Mouse (Mus musculus) thymus, adult 2 months (tissue): ENCODE data around the gene Bcas3.

Experiments
- CTCF ChIP-seq: fragments of 200-500 bp; IDR thresholded peaks from 2 replicates; pipeline ENCODE4 v1.5.1; 2012; ENCODE audit warnings: mild to moderate bottlenecking, control low read depth, low read length, moderate library complexity, borderline replicate concordance; ENCODE audit not compliant: control insufficient read depth, poor library complexity, insufficient read depth; ENCODE audit errors: extremely low read depth
- POLR2A ChIP-seq: fragments of 200-500 bp; IDR thresholded peaks from 2 replicates; pipeline ENCODE4 v1.6.1; 2012; ENCODE audit warnings: mild to moderate bottlenecking, low read length, control low read depth, moderate library complexity; ENCODE audit not compliant: control insufficient read depth, poor library complexity, insufficient read depth; ENCODE audit errors: extremely low read depth

DNA sequence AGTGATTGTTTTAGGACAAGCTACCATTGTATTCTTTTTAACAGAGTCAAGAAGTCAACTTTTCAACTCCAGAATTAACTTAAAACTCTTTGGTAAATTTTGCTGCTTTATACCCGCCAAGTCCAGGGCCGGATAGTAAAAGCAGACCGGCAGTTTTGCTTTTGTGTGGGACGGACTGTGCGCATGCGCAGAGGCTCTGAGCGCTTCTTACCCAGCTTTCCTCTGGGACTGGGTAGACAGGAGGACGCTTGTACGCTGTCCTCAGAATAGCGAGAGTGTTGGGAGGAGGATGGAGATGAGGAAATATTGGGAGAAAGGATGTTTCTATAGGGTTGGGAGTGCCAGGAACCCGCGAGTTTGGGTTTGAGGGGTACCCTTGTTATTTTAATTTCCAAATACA lies 171.2 kb downstream of the Bcas3 start:
- no peak for TF ChIP-seq CTCF
- no peak for TF ChIP-seq POLR2A
